Mouse (Mus musculus) liver, embryonic 16.5 days (tissue): ENCODE data around the gene Trio. TPM values are rescaled to one million over a fixed set of nuclear protein-coding genes. Genes with fewer than 3 reads are reported as not detected.

ENCODE experiments used
- ATAC-seq: fragments of 200-750 bp; cut with Nextera tagmentation; 2 replicates; pipeline ENCODE4 v1.8.0; 2017; ENCODE audit warnings: low read depth, mild to moderate bottlenecking, moderate number of reproducible peaks, moderate library complexity
- H3K27ac ChIP-seq: fragments of 300-500 bp; sonication (generic); 2 replicates; pipeline ENCODE4 v1.5.1; 2014; ENCODE audit warnings: mild to moderate bottlenecking, low read length
- H3K27me3 ChIP-seq: fragments of 300-500 bp; sonication (generic); 2 replicates; pipeline ENCODE4 v1.6.1; 2014; ENCODE audit warnings: low read depth, low read length, mixed read lengths; ENCODE audit not compliant: control insufficient read depth, insufficient read depth
- H3K36me3 ChIP-seq: fragments of 300-500 bp; sonication (generic); 2 replicates; pipeline ENCODE4 v1.6.1; 2014; ENCODE audit warnings: mild to moderate bottlenecking; ENCODE audit not compliant: control insufficient read depth, insufficient read depth
- H3K4me1 ChIP-seq: fragments of 300-500 bp; sonication (generic); 2 replicates; pipeline ENCODE4 v1.6.1; 2014; ENCODE audit warnings: low read depth, low read length, mixed read lengths; ENCODE audit not compliant: control insufficient read depth
- H3K4me2 ChIP-seq: fragments of 300-500 bp; sonication (generic); 2 replicates; pipeline ENCODE4 v1.6.1; 2014; ENCODE audit warnings: low read depth, low read length, mixed read lengths
- H3K4me3 ChIP-seq: fragments of 300-500 bp; sonication (generic); 2 replicates; pipeline ENCODE4 v1.5.1; 2014; ENCODE audit warnings: low read depth, mild to moderate bottlenecking, low read length
- H3K9ac ChIP-seq: fragments of 300-500 bp; sonication (generic); 2 replicates; pipeline ENCODE4 v1.6.1; 2014; ENCODE audit warnings: low read depth, low read length
- H3K9me3 ChIP-seq: fragments of 300-500 bp; sonication (generic); replicated peaks from 2 replicates; pipeline ENCODE4 v1.6.1; 2016; ENCODE audit warnings: low read length; ENCODE audit not compliant: control insufficient read depth
- WGBS: fragments of 180-500 bp; shearing (Covaris S2); extraction: QIAGEN DNeasy Blood & Tissue Kit; methylation state at CpG from one replicate; pipeline ENCODE4 v1.1.7; 2014; ENCODE audit not compliant: insufficient replicate concordance; 5-methylcytosine and 5-hydroxymethylcytosine counted together
- polyA plus RNA-seq: library from polyadenylated mRNA; unstranded; fragments of >200 nt; fragmentation: Nextera tagmentation; extraction: Ambion mirVana; gene quantifications from 2 replicates; pipeline ENCODE4 v1.2.1, GENCODE M21; 2015

Trio gene
- polyA plus RNA-seq: 2.7 and 3.2 TPM in 2 replicates

DNA sequence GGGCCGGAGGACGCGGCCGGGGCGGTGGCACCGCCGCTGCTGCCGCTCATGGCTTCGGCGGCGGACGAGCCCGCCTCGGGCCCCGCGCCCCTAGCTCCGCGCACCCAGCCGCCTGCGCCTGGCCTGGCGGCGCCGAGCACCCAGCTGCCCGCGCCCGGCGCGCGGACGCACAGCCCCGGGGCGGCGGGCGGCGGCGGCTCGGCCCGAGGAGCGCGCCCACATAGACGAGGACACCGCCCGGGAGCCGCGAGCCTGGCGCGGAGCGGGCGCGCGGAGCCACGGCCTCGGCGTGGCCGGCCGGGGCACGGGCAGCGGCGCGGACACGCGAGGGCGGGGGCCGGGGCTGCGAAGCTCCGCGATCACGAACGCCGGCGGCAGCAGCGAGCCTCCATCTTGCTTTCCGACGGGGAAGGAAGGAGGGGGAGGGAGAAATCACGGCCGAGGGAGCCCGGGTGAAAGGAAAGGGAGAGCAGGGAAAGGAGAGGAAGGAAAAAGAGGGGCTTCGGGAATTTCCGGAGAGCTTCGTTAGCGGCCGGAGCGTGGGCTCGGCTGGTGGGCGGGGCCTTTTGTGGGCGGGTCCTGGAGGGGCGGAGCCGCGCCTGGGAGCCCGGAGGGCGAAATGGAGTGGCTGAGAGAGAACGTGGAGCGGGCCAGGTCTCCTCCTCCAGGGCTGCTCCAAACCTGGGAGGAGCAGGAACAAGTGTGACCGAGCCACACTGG lies at the start of gene Trio:
Gene Trio, minus strand, starts transcription at position 402 of the 720 bp plus-strand sequence.
- peak within 1 kb of the TSS; percentile 67 for H3K9ac ChIP-seq
- peak within 1 kb of the TSS; percentile 76 for H3K27ac ChIP-seq
- H3K27me3 ChIP-seq: peaks cover 34% of the 10 kb centered on the region
- under 1% methylated on average over 88 of the region's 94 CpGs for WGBS
- peak within 1 kb of the TSS; percentile 54 for H3K4me2 ChIP-seq
- H3K4me1 ChIP-seq: peaks cover 9% of the 10 kb centered on the region
- H3K4me3 ChIP-seq: peak within 1 kb of the TSS; percentile 68
- ATAC-seq: peak; percentile 93
- no peaks in the 10 kb centered on the region for H3K36me3 ChIP-seq
- no peaks in the 10 kb centered on the region for H3K9me3 ChIP-seq

DNA sequence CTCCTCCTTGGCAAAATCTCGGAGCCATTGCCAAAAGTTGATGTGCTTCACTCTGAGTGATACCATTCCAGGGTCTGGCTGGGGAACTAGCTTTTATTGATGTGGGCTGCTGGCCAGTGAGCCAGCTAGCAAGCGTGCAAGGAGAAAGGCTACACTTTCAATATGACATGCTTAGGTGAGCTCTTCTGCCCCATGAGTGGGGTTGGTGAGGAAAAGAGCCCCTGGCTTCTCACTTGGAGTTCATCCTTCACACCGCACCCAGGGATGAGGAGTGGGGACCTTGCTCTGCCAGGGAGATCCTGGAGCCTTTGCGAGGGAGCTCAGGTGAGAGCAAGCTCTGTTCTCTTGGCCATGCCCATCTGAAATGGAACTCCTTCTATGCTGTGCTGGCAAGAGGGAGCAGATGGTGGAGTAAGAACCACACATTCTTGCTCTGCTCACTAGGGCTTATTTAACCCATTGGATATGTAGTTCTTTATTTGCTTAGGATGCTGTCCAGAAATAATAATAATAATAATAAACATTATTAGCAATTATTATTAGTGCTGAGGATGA lies 48.8 kb upstream of the Trio start:
- Histone ChIP-seq H3K27me3 (no peaks in the 10 kb centered on the region), H3K4me3 (no peak overlapping the region), H3K4me2 (no peak overlapping the region), H3K9ac (no peak overlapping the region), H3K27ac (no peak overlapping the region), H3K4me1 (no peaks in the 10 kb centered on the region), H3K36me3 (no peaks in the 10 kb centered on the region), H3K9me3 (no peaks in the 10 kb centered on the region)
- ATAC-seq: no peak
- 54% methylated on average over 4 of the region's 4 CpGs for WGBS

- Histone ChIP-seq H3K36me3 (no peaks in the 10 kb centered on the region), H3K27ac (no peak overlapping the region), H3K9me3 (no peaks in the 10 kb centered on the region), H3K4me1 (no peaks in the 10 kb centered on the region), H3K4me2 (no peak overlapping the region), H3K27me3 (no peaks in the 10 kb centered on the region), H3K4me3 (no peak overlapping the region), H3K9ac (no peak overlapping the region)
- 34% methylated on average over 7 of the region's 7 CpGs for WGBS
- no peak for ATAC-seq
These were observed 46.0 kb upstream of the Trio start for GRCm38 (mm10) chr15:28071601-28072000.

DNA sequence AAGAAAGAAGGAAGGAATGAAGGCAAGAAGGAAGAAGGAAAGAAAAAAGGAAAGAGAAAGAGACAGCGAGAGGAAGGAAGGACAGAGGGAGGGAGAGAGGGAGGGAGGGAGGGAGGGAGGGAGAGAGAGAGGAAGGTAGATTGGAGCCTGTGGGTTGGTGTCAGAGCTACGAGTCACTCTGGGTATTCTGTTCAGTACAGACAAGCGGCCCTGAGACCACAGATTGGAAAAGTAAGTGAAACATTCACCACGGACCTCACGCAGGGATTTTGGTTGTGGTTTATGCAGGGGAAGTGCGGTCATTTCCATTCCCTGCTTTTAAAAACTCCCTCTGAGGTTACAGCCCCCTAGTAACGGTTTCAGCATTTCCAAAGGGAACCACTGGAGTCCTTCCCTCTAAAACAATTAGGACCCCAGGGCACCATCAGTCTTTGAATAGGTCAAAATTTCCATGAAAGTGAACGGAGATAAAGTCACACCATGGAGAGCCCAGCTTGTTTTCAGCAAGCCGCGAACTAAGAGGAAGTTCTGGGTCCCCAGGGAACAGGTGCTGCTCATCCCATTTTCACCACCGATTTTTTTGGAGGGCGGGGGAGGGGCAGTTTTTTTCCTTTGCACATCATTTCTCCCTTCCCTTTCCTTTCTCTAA lies 45.2 kb upstream of the Trio start:
- Histone ChIP-seq H3K9me3 (no peaks in the 10 kb centered on the region), H3K4me1 (no peaks in the 10 kb centered on the region), H3K4me2 (peak overlapping the region; percentile 48), H3K36me3 (no peaks in the 10 kb centered on the region), H3K27ac (no peak overlapping the region), H3K4me3 (peak overlapping the region; percentile 11; the same call in 1 of the 2 replicates), H3K9ac (no peak overlapping the region), H3K27me3 (no peaks in the 10 kb centered on the region)
- WGBS: under 1% methylated on average over 12 of the region's 12 CpGs
- ATAC-seq: no peak

DNA sequence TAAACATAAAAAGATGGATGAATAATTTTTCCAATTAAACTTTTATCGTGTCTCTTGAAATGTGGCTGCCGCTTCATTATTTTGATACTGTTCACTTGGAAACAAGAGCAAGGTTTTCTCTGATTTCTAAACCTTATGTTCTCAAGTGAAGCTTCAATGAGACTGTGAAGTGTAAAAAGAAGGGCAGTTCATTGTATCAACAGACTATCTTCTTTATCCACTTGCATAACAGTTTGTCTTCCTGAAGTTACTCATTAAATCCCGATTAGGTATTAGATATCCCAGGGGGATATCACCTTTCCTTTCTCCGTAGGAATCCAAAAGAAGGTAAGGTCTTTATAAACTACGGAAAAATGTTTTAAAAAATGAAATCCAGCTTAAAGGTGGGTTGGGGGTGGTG lies 44.6 kb upstream of the Trio start:
- 0 out of 2 replicates have a peak overlapping the region, but pooled peaks have one; percentile 17 for H3K4me2 ChIP-seq
- no peaks in the 10 kb centered on the region for H3K27me3 ChIP-seq
- no peaks in the 10 kb centered on the region for H3K36me3 ChIP-seq
- no peak overlapping the region for H3K27ac ChIP-seq
- no peaks in the 10 kb centered on the region for H3K9me3 ChIP-seq
- no peak overlapping the region for H3K4me3 ChIP-seq
- WGBS: 48% methylated on average over 5 of the region's 5 CpGs
- ATAC-seq: no peak
- no peaks in the 10 kb centered on the region for H3K4me1 ChIP-seq
- no peak overlapping the region for H3K9ac ChIP-seq

- no peak overlapping the region for H3K9ac ChIP-seq
These were observed 41.7 kb upstream of the Trio start for GRCm38 (mm10) chr15:28067373-28067772.

DNA sequence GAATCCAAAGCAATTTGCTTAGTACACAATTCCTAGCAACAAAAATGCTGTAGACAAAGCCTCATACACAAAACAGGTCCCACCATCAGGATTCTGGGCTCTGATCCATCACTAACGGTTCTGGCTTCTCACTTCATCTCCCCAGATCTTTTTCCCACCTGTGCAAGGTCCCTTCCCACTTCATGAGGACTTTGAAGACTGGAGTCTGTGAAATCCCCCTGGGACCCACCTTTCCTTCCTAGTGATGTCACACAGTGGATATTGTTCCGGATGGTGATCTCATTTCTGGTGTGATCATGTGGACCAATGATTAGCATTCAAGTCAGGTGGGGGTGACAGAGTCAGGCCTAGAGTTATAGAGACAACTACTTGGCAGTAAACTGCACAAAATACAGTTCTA lies 40.8 kb upstream of the Trio start:
- no peaks in the 10 kb centered on the region for H3K4me1 ChIP-seq
- no peak overlapping the region for H3K9ac ChIP-seq
- no peaks in the 10 kb centered on the region for H3K9me3 ChIP-seq
- no peak for ATAC-seq
- 59% methylated on average over 2 of the region's 2 CpGs for WGBS
- no peak overlapping the region for H3K4me3 ChIP-seq
- H3K36me3 ChIP-seq: no peaks in the 10 kb centered on the region
- no peaks in the 10 kb centered on the region for H3K27me3 ChIP-seq
- no peak overlapping the region for H3K27ac ChIP-seq
- H3K4me2 ChIP-seq: no peak overlapping the region

More at GRCm38 (mm10) chr15:28067373-28067772, 41.7 kb upstream of the Trio start:
- no peak overlapping the region for H3K4me2 ChIP-seq
- no peak overlapping the region for H3K27ac ChIP-seq
- H3K4me3 ChIP-seq: no peak overlapping the region
- H3K9me3 ChIP-seq: no peaks in the 10 kb centered on the region
- no peaks in the 10 kb centered on the region for H3K4me1 ChIP-seq
- no peak for ATAC-seq
- no peaks in the 10 kb centered on the region for H3K36me3 ChIP-seq
- H3K27me3 ChIP-seq: no peaks in the 10 kb centered on the region

GRCm38 (mm10) chr15:28065572-28065971 lies 39.9 kb upstream of the Trio start:
- Histone ChIP-seq H3K4me2 (no peak overlapping the region), H3K4me1 (no peaks in the 10 kb centered on the region), H3K27me3 (no peaks in the 10 kb centered on the region), H3K4me3 (no peak overlapping the region), H3K36me3 (no peaks in the 10 kb centered on the region), H3K9ac (no peak overlapping the region), H3K9me3 (no peaks in the 10 kb centered on the region), H3K27ac (no peak overlapping the region)
- WGBS: 48% methylated on average over 5 of the region's 5 CpGs
- ATAC-seq: no peak

DNA sequence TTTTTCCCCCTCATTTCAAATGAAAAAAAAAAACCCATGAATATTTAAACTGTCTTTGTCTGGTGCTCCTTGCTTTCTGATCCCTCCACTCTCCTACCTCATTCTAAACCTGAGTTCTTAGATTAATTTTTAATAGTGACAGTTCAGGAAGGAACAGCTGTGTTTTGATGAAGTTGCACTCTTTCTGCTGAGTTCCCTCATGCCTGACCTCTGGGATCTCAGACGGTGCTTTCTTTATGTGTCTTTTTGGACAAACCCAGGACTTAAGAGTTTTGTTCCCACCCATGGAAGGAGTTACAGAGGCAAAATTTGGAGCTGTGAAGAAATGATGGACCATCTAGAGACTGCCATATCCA lies 39.1 kb upstream of the Trio start:
- Histone ChIP-seq H3K27me3 (no peaks in the 10 kb centered on the region), H3K27ac (no peak overlapping the region), H3K4me2 (no peak overlapping the region), H3K9ac (no peak overlapping the region), H3K4me1 (no peaks in the 10 kb centered on the region), H3K9me3 (no peaks in the 10 kb centered on the region), H3K36me3 (no peaks in the 10 kb centered on the region), H3K4me3 (no peak overlapping the region)
- no peak for ATAC-seq
- WGBS: 58% methylated on average over 1 of the region's 1 CpGs
